Mouse (Mus musculus) cerebellum, postnatal 10 days (tissue): Measurements from ENCODE around the gene Junb.

Experiments used
- DNase-seq, 2 experiments: peaks; one replicate each; pipeline ENCODE4 v3.0.0; 2021; ENCODE audit warnings: mixed read lengths in 2 of 2

Junb gene

DNA sequence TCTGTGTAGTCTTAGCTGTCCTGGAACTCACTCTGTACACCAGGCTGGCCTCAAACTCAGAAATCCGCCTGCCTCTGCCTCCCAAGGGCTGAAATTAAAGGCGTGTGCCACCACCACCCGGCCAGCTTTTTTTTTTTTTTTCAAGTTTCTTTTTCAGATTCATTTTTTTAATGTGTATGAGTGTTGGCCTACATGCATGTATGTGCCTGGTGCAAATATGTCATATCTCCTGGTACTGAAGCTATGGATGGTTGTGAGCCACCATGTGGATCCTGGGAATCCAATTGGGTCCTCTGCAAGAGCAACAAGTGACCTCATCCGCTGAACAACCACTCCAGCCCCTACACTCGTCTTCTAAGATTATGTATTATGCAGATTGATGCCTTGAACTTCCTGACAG is 8.9 kb upstream of the Junb start:
- DNase-seq = no peak

DNA sequence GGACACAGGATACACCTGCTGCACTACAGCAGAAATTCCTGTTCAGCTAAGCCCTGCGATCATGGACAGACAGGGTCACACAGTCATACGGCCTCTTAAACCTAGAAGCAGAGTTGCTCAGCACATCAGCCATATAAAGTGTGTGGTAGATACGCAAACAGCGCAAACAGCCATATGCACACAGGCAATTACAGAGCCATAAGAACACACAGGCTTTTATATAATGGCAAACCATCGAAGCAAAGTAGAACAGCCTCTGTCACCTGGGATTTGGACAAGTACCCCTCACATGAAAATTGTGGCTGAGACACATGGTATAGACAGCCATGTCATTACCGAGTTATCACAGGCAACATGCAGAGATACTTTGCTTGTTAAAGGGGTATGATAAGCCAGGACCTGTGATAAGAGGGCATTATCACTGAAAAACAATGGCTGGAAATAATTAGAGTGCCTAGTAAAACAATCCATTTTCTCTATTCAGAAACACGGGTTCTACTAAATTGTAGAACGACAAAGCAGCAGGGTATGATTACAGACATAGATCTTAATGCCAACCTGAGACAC is 7.9 kb upstream of the Junb start:
- no peak for DNase-seq

DNA sequence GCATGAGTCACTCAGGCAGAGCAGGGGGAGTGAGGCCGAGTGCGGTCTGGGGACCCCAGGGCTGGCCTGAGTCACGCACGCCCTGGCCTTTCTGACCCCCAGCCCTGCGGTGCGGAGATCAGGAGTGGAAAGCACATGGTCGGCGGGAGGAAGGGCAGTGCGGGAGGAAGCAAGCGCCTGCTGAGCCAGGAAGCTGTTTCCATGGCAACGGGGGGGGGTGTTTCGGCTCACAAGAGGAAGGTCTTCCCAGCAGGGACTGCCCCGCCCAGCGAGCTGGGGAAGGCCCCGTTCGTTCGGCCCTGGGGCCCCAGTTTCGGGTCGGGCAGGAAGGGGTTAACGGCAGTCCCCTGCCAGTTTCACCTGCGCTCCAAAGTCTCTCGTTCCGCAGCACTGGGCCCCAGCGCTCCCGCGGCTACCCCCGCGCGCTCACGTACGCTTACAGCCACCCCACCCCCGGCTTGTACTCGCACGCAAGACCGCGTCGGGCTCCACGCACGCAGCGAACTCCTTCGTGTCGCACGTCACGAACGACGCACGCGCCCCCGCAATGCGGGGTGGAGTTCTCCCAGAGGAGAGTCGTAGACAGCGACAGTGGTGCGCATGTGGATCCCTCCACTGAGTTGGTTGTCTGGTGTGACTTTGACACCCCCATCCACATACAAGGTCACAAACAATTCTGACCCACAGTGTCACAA is 7.3 kb upstream of the Junb start:
- peak; percentile 92 to 93 for DNase-seq

DNA sequence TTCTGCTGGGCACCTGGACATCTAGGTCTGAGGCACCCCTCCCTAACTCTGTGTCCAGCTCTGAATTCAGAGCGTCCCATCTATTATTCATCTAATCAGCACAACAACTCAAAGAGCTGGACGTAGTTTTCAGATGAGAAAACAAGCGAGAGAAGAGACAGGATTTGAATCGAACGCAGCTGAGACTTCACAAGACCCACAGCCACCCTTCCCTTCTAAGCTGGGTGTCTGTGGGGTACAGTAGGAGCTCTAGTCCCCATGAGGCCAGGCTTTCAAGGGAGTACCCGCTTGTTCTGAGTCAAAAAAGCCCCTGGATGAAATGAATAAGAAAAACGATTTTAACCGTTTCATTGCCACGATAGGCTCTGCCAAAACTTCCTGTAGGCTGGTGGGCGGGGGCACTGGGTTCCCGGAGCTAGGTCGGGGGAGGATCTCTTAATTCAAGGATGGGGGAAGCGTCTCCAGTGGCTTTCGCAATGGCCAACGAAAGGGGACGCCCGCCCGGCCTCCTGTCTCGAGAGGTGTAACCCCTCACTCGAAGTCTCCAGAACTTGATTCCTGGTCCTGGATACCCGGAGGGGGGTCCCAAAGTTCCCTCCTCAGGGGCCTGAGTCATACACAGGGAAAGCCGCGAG is 6.6 kb upstream of the Junb start:
- DNase-seq = no peak

DNA sequence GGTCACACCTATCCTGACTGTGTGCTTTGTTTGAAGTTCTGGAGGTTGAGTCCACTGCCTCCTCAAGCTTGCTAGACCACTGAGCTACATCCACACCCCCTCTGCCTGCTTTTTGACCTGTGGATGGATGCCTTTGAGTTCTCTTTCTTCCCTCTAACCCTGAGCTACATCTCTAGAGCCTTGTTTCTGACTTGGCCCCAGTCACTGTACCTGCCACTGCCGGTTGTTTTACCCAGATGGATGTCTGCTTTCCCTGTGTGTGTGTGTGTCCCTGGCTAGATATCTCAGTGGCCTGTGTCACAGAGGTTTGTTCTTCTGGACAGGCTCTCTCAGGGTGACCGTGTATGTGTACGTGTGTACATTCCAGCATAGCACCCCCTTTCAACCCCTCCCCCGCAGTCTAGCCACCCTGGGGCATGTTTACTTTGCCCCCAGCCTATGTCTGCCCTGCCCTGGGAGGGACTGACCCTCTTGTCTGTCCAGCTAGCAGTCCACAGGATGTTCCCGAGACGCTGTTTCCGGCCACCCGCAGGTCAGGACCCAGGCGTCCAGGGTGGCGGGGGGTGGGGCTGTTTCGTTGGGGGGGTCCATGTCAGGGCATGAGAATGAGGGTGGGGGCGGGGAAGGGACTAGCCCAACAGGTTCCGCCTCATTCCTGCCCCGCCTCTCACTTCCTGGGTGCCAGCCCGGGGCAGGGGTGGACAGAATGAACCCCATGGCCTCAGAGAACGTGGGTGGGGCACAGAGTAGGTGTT is 6.0 kb upstream of the Junb start:
- DNase-seq = no peak

DNA sequence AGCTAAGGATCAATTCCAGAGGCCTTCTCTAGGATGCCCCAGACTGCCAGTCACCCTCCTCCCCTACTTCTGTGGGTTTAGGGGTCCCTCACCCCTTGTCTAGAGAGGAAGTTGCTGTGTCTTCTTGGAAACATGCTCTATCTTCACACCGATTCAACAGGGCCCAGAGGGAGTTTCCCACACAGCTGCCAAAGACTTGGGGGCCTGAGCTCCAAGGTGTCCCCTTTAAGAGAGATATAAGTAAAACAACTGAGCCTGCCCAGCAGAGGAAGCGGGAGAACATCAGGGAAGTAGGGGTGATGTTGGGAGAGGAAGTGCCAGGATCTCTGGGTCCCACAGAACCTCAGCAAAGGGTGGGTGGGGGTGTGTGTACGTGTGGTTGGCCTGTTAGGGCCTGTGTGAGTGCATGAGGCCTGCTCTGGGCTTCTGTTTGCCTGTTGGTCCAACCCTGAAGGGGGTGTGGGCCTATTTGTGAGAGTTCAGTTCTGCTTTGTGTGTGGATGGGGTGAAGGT is 4.0 kb upstream of the Junb start:
- no peak for DNase-seq

DNA sequence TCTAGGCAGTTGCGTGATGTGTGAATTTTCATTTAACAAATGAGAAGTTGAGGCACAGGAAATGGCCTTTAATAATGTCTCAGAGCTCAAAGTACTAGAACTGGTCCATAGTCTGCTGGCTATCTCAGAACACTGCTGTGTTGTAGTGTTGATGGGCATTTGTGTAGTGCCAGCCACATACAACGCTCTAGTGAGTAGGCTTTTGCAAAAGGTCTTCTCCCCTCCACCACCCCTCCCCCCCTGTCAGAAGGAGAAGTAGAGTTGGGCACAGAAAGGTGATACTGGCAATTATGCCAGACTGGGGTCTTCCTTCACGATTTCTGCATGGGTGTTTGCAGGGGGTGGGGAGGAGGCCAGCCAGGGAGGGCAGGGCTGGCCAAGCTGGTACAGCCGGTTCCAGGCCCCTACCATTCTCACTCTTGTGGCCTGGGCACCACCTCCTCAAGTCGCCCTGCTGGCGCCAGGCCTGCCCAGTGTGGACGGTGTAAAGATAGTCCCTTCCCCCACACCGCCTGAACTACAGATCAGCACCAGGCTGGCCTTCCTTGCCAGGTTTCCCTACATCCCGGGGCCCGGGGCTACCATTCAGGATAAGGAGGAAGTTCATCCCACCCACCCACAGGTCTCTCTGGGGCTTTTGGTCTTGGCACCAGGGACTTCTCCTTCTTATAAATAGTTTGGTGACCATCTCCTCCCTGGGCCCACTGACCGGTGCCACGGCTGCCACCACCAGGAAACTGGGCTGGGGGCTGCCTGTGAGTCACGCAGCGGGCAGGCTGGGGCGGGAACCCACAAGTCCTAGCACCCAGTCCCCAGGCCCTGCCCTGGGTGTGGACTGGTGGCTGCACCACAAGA is 3.4 kb upstream of the Junb start:
- DNase-seq = peak; percentile 43 to 50

DNA sequence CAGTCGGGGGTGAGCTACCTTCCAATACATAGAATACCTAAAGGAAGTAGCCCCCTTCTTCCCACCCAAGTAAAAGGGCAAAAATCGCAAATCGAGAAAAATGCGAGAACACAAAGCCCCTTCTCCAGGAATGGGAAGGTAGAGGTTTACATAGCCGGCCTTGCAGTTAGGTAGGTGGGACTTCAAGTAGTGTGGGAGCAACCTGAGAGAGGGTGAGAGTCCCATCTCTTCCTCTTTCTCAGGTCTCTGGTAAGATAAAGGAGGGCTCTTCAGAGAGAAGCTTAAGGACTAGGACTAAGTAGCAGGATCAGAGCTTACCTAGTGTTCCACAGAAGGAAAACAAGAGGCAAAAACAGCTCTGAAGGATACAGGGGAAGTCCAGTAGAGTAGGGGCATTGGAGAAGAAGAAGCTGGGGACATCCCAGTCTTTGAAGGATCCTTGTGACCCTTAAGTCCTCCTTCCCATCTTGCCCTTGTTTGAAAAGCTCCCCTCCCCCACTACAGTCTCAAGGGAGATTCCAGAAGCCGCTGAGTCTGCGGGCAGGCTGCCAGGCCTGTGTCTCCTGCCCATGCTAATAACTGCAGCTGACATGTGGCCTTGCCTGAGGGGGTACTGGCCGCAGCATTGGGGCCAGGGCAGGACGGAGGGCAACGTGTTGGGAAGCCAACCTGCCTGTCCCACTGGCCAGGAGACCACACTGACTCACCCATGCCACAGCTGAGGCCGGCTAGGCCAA is 2.3 kb upstream of the Junb start:
- peak; percentile 84 to 86 for DNase-seq

DNA sequence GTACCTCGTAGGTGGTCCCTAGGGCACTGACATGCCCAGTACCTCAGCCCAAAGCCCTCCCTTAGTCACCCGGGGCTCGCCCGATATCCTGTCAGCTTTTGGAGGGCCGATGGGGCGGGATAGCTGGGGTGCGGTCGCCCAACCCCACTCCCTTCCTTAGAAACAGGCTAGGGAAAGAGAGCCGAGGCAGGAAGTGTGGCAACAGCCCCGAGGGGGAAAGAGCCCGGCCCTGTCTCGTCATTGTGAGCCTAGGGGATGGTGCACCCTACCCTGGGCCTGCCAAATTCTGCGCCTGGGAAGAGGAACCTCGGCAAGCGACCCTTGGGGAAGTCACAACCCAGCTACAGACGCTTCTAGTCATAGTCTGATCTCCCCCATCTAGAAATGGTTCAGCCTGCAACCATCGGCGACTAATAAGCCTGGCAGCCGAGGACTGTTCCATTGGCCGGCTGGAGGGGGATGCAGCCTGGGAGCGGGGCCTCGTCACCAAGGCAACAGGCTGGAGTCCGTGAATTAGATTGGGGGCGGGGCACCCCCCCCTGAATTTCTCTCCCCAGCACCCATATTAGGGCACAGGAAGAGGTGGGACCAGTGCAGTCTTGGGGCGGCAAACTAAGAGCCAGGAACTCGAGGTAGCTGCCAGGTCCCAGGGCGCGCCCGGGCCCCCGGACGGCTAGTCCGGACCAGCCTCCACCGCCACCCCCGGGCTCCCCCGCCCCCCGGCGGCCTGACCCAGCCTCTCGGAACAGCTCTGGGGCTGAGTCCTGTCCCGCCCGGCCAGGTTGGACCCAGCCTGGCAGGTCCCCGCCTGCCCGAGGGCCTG is 1.3 kb upstream of the Junb start:
- DNase-seq = peak; percentile 89 to 93

DNA sequence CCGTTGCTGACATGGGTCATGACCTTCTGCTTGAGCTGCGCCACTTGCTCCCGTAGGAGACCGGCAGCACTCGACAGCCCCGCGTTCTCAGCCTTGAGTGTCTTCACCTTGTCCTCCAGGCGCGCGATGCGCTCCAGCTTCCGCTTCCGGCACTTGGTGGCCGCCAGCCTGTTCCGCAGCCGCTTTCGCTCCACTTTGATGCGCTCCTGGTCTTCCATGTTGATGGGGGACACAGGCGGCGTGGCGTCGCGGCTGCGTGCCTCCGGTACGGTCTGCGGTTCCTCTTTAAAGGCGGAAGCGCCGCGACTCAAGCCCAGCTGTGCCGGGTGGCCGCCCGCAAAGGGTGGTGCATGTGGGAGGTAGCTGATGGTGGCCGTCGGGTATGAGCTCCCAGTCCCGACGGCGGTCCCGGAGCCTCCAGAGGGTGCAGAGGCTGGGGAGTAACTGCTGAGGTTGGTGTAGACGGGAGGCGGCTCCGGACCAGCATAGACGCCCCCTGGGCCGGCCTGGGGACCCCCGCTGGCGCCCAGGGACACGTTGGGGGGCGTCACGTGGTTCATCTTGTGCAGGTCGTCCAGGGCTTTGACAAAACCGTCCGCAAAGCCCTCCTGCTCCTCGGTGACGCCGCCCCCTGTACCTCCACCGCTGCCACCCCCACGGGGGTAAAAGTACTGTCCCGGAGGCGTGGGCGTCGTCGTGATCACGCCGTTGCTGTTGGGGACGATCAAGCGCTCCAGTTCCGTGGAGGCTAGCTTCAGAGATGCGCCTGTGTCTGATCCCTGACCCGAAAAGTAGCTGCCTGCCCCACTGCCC is 877 bp downstream of the Junb start:
- peak; percentile 56 to 69 for DNase-seq

DNA sequence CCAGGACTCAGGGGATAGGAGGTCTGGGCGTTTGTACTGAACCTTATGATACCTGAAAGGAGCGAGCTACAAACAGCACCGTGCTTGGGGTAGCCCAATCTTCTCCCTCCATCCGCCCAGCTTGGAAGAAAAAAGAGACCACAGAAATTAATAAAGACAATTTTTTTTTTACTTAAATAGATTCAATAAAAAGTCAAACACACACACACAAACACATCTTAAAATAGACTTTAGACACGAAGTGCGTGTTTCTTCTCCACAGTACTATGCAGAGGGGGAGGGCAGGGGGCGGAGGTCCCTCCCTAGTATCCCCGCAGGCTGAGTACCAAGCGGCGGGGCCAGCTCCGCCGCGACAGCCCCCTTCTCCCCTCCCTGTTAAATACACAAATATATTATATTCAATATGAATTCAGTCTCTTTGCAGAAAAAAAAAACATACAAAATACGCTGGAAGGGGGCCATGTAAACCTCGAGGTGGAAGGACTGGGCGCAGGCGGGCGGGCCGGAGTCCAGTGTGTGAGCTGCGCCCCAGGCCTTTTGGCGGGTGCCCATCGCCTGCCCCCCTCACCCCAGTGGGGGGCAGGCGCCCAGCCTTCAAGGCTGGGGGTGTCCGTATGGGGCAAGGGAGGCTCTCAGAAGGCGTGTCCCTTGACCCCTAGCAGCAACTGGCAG is 1.6 kb downstream of the Junb start:
- DNase-seq = peak; percentile 45 to 55

DNA sequence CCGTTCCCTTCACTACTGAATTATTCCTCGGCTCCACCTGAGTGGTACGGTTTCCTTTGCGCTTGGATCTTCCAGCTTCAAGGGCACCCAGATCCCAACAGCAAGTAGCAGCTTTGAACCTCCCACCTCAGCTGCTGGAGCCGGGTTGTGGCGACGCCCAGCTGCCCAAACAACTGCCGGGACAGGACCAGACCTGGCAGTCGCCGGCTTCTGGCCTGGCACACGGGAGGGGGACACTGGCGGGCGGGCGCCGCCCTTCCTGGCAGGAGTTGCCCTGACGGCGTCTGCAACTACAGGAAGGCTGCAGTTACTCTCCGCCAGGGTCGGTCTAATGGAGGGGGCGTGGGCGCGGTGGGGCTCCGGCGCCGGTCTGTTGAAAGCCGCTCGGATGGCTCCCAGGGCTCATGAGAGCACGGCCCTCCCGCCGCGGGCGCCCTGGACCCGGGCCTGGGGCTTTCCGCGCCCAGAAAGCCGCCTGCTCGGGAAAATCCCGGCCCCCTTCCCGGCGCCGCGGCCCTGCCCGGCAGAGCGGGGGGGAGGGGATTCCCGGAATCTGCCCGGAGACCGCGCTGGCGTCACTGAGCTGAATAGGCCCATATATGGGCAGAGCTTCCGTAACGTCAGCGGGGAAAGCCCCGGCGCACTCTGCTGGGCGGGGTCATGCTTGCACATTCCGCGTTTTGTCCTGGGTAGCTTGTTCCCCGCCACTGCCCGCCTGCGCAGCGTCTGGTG is 2.3 kb downstream of the Junb start:
- peak; percentile 97 for DNase-seq

DNA sequence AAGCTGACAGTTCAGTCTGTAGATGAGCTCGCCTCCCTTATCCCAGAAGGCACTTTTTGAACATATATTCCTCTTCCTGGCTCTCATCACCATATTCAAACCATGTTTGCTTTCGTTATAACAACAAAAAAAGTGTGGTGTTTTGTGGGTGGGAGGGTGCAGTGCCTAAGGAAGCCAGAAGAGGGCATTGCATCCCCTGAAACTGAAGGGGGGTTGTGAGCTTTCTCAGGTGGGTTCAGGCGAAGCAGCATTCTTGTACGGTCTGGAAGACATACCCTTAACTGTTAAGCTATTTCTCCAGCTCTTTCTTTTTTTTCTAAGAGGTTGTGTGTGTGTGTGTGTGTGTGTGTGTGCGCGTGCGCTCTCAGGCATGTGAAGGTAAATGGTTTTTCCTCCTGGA is 3.1 kb downstream of the Junb start:
- peak; percentile 78 to 85 for DNase-seq

DNA sequence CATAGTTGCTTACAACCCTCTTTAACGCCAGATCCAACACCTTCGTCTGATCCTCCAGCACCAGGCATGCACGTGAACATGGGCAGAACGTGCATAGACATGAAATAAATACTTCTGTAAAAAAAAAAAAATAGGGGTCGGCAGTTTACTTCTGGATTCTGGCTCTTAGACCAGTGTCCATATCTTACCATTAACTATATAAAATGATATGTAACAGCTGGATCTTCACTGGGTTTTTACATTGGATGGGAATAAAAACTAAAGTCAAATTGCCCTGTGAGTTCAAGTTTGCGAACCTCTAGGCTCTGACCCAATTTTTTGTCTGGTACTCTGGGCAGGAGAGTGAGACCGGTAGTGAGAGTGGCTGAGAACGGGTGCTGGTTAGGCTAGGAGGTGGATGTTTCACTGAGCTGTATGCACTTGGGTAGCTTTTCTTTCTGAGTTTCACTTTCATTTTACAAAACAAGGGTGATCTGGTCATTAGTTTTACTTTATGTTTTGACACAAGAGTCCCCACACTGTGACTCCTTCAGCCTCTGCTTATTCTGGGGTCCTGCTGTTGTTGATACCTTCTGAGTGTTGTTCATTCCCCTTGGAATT is 3.9 kb downstream of the Junb start:
- DNase-seq = no peak

DNA sequence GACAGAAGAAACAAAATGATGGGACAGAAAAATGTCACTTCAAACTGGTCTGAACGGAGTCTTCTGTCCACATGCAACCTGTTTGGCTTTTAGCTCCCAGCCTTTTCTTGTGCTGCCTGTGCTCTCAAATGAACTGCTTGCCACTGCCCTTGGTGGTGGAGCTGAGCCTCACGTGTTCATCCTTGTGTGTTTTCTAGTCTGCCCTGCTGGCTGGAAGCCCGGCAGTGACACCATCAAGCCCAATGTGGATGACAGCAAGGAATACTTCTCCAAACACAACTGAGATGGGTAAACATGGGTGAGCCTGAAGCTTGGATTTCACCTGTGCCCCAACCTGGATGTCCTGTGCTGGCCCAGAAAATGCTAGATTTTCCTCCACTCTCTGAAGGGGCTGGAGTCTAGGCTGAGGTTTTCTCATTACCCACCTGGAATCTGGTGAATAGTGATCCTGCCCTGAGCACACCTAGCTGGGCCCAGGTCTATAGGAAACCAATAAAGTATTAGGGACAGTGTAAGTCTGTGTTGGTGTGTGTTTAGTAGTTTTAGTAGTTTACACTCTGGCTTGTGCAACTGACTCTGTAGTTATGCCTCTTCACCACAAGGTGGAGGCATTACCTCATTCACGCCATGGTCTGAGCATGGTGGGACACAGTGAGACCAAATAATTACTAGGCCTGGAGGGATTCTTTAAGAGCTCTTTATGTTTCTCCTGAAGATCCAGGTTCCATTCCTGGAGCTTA is 4.5 kb downstream of the Junb start:
- DNase-seq = peak; percentile 67 to 74

DNA sequence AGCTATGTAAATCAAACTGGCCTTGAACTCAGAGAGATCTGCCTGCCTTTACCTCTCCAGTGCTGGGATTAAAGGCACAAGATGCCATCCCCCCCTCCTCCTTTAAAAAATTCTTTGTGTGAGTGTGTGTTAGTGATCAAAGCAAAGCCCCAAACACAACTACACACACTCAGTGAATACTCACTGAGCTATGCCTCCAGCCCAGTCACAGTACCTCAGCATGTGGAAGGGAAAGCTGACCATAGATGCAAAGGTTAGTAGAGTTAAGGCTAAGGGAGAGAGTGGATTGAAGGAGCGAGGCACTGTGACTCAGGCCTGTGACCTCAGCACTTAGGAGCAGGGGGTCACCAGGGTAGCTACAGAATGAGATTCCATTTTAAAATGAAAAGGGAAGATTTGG is 5.4 kb downstream of the Junb start:
- DNase-seq = no peak

DNA sequence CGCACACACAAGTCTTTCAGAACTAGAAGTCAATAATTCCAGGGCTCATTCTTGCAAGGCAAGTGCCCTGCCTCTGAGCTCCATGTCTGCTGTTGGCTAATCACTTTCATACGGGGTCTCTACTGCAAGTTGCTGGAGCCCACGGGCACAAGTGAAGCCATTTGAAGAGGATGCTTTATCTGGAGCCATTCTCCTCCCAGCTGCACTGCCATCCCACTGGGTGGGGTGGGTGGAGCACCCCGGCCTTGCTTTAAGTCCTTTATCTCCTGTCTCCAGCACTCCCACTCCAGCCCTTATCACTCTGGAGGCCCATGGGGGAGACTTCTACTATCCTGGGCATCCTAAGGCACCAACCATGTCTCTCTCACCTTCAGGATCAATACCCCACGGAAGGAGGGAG is 7.6 kb downstream of the Junb start:
- DNase-seq = no peak
